Mouse (Mus musculus) liver, postnatal 0 days (tissue): ENCODE measurements around the gene Srbd1.

Experiments
- CTCF ChIP-seq: sonication (generic); IDR thresholded peaks from 2 replicates; pipeline ENCODE4 v1.5.1; 2016; ENCODE audit warnings: antibody characterized with exemption, low read depth
- EP300 ChIP-seq: IDR thresholded peaks from 2 replicates; pipeline ENCODE4 v1.6.1; 2016; ENCODE audit warnings: antibody characterized with exemption, low read depth, mild to moderate bottlenecking

GRCm38 (mm10) chr17:85982271-85982670 is 162.7 kb downstream of the Srbd1 start:
- TF ChIP-seq CTCF (no peak), EP300 (no peak)
